Mouse (Mus musculus) lung, postnatal 36 days (tissue): ENCODE results near the gene Ift20.

Experiments
- DNase-seq: peaks from one replicate; pipeline ENCODE4 v3.0.0; 2022; ENCODE audit warnings: mixed read lengths

Ift20 gene

DNA sequence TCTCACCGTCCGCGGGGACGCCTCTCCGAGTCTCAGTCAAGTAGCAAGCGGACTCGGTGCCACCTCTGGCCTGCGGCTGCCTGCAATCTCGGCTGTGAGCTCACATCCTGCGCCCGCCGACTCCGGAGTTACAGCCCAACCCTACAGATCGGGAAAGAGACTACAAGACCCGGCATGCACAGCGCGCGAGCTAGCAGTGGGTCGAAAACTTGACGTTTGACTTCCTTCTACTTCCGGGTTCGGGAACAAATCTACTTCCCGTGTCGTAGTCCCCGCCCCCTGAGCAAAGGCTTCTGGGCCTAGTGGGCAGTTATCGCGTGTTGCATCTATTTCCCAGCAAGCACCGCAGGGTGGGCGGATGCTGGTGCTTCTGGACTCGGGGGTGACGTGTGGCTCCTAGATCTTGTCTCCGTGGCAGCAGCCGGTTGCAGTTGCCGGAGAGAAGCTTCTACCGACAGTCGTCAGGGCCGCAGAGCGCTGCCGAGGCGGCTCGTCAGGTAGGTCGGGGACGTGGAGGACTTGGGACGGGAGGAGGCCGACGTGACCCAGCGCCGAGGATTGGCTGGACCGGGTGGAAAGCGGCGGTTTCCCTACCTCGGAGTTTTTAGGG, at the start of gene Ift20, which contains the start of gene Tnfaip1:
TSS of gene Ift20 (plus strand) at position 282 of the 610 bp plus-strand sequence.
TSS of gene Tnfaip1 (minus strand) at position 253 of the 610 bp plus-strand sequence.
- peak; percentile 100 for DNase-seq

DNA sequence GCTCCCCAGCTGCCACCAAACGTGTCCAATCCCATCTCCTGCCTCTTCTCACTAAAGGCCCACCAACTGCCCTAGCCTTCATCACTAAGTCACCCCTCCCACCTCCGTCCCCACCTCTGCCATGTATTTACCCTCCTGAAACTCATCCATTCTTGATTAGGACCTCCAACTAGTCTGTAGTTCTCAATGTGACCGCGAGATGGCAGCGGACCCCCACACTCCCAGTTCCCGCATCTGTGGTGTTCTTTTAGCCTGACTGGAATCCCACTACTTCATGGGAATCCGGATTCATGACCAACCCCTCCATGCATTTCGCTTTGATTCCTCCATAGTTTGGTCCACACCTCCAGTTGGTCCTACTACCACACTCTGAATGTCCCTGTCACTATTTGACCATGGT, 48.0 kb upstream of the Ift20 start:
- peak; percentile 83 for DNase-seq

DNA sequence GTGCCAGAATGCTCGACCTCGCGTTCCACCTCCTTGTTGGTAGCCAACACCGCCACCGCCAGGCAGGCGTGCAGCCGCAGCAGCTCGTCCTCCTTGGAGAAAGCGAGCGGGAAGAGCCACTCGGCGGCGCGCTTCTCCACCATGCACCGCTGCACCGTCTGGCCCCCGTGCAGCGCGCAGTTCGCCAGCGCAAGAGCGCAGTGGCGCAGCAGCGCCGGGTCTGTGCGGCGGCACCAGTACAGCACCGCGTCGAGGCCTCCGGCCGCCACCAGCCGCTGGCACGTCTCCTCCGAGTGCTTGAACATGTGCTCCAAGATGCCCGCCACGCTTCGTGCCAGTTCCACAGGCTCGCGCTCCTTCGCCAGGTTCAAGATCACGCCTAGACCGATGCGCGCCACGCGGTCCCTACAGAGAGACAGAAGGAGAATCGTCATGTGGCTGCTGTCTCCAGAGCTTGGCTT, 45.4 kb upstream of the Ift20 start:
- DNase-seq, result no peak

DNA sequence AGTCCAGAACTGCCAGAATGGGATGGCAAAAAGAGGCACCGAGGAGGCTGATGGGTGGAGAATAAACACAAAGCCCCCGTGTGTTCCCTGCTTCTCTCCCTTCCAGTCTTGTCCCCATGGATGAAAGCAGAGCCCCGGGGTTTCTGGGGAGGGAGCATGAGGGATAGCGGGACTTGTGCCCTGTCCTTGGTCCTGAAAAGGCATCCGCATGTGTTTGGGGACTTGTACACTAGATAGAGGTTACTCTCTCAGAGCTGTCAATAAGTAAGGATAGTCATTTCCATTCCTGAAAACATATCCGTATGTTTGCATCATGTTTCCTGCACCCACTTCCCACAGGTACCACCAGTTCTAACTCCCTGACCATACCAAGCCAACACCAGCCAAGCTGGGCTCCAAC, 40.3 kb upstream of the Ift20 start:
- peak; percentile 26 for DNase-seq

DNA sequence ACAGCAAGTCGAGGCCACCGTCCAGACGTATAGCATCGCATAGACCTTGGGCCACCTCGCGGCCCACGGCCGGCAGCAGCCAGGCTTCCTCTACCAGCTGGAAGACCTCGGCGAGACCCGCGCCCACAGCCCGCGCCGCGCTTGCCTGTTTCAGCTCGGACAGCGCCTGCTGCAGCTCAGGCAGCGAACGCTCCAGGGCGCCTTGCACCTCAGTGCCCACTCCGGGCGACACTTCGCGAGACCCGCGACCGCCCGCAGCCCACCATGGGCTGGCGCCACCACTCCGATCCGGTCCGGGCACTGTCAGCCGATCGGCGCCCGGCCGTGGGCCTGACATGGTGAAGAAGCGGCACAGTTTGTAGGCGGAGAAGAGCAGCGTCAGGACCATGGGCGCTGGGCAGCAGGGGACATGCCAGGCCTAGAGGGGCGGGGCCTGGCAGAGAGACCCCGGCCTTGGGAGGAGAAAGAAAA, 39.1 kb upstream of the Ift20 start:
- DNase-seq, result no peak

DNA sequence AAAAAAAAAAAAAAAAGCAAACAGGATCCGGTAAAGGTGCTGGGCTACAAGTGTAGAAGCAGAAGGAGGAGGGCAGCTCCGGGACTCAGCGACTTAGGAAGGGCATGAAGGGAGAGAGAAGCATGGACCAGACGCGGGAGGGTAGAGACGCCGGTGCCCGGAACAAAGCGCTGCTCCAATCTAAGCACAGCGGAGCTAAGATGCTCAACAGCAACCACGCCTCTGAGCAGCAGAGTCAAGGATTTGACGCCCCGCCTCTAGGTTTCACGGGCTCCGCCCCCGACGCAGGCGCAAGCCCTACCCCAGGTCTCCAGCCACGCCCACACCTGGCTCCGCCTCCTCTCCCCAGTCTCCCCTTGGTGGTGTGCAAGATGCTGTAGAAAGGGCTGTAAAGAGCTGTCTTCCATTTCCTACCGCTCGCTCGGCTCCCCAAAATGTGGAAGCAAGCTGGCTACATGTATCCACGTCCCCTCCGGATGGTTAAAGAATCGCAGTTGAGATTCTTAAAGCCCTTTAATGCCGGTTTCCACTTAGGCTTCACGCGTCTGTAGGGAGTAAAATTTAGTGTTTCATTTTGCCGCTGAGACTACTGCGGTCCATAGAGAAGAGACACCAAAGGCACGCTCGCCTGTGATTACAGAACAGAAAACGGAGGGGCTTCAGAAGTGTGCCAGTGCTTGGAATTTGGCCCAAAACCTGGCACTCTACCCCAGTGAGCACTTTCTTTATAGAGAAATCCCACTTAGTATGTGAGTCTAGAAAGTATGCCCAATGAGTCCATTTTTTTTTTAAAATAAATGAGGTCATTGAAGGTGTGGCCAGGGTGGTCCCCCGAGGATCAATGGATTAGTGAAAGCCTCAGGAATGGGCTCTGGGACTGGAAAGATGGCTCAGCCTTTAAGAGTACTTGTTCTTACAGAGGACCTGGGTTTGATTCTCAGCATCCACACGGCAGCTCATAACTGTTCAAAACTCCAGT, 38.3 kb upstream of the Ift20 start, which contains the start of gene Sarm1:
TSS of gene Sarm1 (minus strand) at position 211 of the 979 bp plus-strand sequence.
- DNase-seq, result peak; percentile 96

DNA sequence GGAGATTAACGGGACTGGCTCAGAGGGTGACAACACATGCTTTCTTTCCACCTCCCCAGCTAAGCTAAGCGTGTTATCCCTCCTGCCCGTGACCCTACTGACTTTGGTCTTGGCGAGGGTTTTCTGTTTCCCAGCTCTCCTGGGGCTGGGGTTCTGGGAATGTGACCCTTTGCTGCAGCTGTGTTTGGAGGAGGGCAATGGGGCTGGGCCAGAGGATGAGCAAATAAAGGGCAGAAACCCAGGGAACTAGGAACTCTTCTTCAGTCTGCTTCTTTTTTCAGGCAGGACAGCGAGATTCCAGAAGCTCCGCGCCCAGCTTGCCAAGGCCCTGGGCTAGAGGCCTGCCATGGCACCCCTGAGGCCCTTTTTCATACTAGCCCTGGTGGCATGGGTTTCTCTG, 37.2 kb upstream of the Ift20 start, which contains the start of gene Vtn:
TSS of gene Vtn (plus strand) at position 88 of the 400 bp plus-strand sequence.
- no peak for DNase-seq

DNA sequence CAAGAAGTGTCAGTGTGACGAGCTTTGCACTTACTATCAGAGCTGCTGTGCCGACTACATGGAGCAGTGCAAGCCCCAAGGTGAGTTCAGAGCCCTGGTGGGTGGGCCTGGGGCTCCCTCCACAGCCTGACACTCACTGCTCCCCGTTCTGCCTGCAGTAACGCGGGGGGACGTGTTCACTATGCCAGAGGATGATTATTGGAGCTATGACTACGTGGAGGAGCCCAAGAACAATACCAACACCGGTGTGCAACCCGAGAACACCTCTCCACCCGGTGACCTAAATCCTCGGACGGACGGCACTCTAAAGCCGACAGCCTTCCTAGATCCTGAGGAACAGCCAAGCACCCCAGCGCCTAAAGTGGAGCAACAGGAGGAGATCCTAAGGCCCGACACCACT, 36.6 kb upstream of the Ift20 start:
- no peak for DNase-seq

DNA sequence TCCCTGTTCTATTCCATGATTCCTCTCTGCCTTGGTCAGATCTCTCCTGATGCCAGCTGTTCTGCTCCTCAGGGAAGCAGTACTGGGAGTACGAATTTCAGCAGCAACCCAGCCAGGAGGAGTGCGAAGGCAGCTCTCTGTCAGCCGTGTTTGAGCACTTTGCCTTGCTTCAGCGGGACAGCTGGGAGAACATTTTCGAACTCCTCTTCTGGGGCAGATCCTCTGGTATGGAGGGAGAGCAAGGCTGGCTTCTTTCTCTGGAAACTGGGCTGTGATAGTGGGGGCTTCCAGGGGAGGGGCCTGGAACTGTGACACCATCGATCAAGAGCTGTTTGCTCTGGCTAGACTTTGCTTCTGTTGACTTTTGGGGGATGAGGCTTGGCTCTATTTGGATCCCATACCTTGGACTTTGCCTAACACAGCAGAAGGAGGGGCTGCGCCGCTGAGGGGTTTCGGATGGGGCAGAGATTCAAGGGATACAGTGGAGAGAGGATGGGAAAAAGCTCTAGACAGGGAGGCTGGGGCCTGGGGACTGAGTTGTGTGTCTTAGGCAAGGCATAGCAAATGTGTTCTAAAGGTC, 35.4 kb upstream of the Ift20 start:
- no peak for DNase-seq

DNA sequence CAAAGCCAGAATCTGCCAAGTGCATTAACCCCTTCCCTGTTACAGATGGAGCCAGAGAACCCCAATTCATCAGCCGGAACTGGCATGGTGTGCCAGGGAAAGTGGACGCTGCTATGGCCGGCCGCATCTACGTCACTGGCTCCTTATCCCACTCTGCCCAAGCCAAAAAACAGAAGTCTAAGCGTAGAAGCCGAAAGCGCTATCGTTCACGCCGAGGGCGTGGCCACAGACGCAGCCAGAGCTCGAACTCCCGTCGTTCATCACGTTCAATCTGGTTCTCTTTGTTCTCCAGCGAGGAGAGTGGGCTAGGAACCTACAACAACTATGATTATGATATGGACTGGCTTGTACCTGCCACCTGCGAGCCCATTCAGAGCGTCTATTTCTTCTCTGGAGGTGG, 34.6 kb upstream of the Ift20 start:
- no peak for DNase-seq

DNA sequence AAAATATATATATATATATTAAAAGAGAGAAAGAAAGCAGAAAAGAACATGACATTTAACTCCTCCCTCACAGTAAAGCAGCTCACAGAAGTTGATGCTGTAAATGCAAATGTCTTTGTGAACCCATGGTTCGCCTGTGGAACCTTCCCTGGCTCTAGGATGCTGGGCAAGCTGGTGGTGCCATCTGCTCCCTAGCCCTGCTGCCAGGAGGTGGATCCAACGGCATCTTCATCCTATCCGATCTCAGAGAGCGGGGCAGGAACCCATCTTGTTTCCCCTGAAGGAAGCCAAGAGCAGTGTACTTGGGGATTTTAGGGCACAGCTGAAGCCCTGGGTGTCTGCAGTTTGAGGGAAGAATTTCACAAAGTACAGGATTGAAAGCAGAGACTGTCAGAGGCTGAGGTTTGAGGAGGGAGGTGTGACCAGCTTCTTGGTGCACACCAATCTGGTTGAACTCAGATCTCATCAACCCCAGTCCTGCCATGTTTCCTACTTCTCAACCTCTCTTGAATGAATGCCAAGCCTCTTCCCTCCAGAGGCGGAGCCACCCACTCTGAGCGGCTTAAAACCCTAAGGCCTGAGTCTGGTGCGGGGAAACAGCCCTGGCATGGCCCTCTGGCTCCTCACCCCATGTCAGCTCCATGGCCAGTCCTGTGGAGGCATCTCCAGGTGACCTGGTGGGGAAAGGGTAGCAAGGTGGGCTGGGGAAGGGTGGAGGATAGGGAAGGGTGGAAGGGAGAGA, 33.1 kb upstream of the Ift20 start, which contains the start of gene Sebox:
TSS of gene Sebox (plus strand) at position 539 of the 742 bp plus-strand sequence.
- DNase-seq, result no peak

DNA sequence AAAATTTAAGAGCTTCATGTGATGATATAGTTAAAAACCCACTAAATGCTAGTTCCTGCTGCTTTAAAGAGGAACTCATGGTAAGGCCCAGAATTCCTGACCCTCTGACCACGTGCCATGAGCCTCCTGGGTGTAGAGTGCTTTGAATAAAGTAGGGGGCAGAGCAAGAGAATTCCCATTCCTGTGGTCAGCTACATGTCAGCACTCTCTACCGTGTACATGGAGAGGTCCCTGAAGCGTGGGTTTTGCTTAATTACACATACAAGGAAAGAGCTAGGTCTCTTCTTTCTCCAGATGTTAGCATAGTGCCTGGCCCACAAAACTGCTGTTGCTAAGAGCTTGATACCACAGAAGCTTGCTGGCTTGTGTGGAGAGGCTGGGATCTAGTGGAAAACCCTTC, 30.7 kb upstream of the Ift20 start:
- no peak for DNase-seq

DNA sequence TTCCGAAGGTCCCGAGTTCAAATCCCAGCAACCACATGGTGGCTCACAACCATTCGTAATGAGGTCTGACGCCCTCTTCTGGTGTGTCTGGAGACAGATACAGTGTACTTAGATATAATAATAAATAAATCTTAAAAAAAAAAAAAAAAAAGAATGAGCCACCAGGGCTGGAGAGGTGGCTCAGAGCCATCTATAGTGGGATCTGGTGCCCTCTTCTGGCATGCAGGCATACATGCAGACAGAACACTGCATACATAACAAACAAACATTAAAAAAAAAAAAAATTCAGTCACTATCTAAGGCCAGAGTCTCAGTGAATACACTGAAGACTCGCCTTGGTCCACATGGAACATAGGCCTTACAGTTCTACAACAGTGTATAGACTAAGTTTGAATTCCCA, 27.0 kb upstream of the Ift20 start:
- DNase-seq, result no peak

DNA sequence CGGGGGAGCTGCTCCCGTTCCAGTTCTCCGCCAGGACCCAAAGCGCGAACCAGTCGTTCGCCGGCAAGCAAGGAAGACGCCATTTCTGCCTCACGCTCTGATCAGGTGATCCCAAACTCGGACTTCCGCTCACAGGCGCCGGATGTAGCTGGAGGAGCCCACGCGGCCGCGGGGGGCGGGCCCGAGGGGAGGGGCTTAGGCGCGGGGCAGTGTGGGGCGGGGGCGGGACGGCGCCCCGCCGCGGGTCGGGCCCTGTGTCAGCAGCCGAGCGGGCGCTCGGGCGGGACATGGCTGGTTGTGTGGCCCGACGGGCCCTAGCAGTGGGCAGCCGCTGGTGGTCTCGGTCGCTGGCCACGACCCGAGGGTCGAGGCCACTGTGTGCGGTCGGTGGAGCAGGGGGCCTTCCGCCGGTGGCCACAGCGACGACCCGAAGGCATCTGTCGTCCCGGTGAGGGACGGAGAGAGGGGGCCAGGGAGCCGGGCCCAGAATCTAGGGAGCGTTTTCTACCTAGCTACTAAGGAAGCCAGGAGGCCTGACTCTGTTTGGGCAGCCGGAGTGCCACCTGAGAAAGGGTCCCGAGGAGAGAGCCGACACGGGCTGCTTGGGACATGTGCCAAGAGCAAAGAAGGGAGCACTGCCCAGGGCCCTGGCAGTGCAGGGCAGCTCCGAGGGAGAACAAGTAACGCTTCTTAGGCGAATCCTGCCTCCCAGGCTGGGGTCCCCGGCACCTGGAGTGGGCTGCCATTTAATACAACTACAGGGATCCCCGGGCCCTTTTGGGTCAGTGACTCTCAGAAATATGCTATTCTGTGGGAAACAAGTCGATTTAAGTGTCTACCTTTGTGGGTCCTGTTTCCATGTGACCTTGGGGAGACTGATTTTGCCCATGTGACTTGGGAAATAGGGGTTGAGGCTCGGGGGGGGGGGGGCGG, 23.9 kb upstream of the Ift20 start, which contains the start of the genes Tmem199 and Poldip2:
TSS of gene Tmem199 (minus strand) at position 148 of the 933 bp plus-strand sequence.
TSS of gene Poldip2 (plus strand) at position 169 of the 933 bp plus-strand sequence.
- DNase-seq, result peak; percentile 94

DNA sequence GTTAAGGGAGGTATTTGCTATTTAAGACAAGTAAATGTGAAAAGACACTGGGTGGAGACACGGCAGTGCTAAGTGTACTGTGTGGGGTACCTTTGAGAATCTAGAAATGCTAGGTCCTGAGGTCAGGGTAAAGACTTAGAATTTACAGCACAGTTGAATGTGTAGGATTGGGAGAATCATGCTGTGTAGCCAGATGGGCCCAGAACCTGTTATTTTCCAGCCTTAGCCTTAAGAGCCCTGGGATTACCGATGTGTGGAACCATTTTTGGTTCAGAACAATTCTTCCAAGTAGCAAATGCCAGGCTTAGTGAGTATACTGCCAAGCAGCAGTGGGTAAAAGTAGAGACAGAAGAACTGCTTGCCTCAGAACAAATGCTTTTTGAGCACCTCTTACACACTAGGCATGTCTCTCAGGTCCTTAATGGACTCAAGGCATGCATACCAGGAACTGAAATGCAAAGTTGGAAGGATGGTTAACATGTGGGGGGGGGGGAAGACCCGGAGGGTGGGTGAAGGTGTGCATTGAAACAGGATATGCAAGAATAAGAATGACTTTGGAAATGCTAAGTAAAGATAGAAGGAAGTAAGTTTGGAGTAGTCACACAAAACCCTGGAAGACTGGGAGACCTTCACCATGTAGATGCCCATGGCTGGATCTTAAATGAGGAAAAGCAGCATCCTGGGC, 22.9 kb upstream of the Ift20 start:
- DNase-seq, result no peak

DNA sequence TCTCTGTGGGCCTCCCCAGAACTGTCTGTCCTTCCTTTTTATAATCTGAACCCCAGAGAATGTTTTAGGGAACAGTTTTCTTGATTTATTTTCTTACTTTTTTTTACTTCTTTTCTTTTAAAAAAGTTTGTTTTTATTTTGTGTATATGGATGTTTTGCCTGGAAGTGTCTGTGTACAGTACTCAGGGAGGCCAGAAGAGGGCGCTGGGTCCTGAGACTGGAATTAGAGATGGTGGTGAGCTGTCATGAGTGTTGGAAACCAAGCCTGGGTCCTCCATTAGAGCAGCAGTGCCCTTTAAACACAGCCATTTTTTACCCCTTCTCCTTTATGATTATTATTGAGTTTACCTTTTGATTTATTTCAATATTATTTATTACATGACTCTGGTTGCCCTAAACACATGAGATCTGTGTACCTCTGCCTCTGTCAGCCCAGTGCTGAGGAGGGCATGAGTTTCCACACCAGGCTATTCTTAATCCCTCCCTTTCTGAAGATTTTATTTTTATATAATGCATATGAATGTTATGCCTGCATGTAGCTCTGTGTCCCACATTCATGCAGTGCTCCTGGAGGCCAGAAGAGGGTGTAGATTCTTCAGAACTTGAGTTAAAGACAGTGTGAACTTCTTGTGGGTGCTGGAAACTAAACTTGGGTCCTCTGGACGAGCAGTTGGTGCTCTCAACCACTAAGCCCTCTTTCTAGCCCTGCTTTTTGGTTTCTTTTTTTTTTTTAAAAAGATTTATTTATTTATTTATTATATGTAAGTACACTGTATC, 20.4 kb upstream of the Ift20 start:
- DNase-seq, result no peak

DNA sequence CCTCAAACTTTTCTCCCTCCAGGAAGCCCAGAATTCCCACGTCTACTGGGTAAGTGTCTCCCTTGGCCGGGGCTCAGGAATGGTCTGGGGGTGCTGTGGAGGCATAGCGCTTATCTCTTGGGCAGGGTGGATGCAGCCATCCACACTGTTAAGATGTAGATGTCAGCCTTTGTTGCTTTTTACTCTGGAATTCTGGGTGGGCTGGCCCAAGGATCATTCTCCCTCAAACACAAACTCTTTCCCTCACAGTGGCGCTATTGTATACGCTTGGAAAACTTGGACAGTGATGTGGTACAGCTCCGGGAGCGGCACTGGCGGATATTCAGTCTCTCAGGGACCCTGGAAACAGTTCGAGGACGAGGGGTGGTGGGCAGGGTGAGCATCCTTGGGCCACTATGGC, 17.2 kb upstream of the Ift20 start:
- no peak for DNase-seq

DNA sequence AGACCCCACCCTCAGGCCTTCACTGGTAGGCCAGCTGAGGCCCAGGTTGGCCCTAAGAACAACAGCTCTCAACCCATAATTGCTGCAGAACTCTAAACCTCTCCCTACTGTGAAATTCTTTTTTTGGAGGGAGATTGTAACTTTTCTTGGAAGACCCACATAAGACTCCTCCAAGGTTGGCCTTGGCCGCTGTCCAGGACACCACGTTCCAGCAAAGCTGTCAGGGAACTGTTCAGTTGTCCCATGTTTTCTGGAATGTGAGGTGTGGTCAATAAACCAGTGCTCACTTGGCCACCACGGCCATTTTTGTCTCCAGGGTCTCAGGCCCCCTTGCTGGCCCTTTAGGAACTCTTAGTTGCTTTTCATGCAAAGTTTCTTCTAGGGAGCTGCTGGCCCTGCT, 14.3 kb upstream of the Ift20 start:
- DNase-seq, result no peak

DNA sequence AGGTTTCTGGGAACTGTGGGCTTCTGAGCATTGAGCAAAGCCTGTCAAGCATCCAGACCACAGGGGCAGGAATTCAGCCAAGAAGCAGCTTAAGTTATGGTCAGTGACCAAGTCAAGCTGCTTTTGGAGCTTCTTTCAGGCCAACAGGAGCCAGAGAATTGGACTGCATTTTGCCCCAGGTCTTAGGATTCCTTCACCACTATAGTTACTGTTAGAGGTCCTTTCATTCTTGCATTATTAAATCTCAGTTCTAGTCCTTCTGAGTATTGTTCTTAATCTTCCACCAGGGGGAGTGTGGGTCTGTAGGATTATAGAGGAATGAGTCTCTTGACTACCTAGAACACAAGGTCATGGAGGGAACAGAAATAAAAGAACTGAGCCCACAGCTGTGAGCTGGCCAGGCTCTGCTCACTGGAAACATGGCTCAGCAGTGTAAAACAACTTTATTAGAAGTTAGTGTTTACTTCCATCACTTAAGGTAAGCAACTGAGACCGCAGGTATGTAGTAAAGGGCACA, 13.6 kb upstream of the Ift20 start:
- DNase-seq, result peak; percentile 63
